Mouse (Mus musculus) hindbrain, embryonic 11.5 days (tissue): Measurements from ENCODE around the gene Pdxp. TPM values are rescaled to one million over a fixed set of nuclear protein-coding genes. Genes with fewer than 3 reads are reported as not detected.

Experiments
- ATAC-seq: fragments of 200-750 bp; cut with Nextera tagmentation; 2 replicates; pipeline ENCODE4 v1.8.0; 2017; ENCODE audit warnings: mild to moderate bottlenecking, moderate TSS enrichment, moderate library complexity; ENCODE audit not compliant: low FRiP score
- DNase-seq: peaks from one replicate; pipeline ENCODE4 v3.0.0-alpha.2; 2015; ENCODE audit warnings: low spot score
- H3K27ac ChIP-seq: fragments of 300-500 bp; sonication (generic); 2 replicates; pipeline ENCODE4 v1.5.1; 2014; ENCODE audit warnings: mild to moderate bottlenecking, low read depth, low read length
- H3K27me3 ChIP-seq: fragments of 300-500 bp; sonication (generic); 2 replicates; pipeline ENCODE4 v1.6.1; 2014; ENCODE audit warnings: mild to moderate bottlenecking, low read length, moderate library complexity, mixed read lengths; ENCODE audit not compliant: control insufficient read depth, insufficient read depth
- H3K36me3 ChIP-seq: fragments of 300-500 bp; sonication (generic); 2 replicates; pipeline ENCODE4 v1.6.1; 2014; ENCODE audit warnings: mild to moderate bottlenecking, low read length, moderate library complexity, mixed read lengths; ENCODE audit not compliant: control insufficient read depth, insufficient read depth
- H3K4me1 ChIP-seq: fragments of 300-500 bp; sonication (generic); replicated peaks from 2 replicates; pipeline ENCODE4 v1.6.1; 2014; ENCODE audit warnings: low read length, mixed read lengths; ENCODE audit not compliant: control insufficient read depth, insufficient read depth
- H3K4me2 ChIP-seq: fragments of 300-500 bp; sonication (generic); replicated peaks from 2 replicates; pipeline ENCODE4 v1.6.1; 2014; ENCODE audit warnings: mild to moderate bottlenecking, low read depth, low read length
- H3K4me3 ChIP-seq: fragments of 300-500 bp; sonication (generic); 2 replicates; pipeline ENCODE4 v1.5.1; 2014; ENCODE audit warnings: low read depth, low read length
- H3K9ac ChIP-seq: fragments of 300-500 bp; sonication (generic); 2 replicates; pipeline ENCODE4 v1.6.1; 2014; ENCODE audit warnings: low read depth, low read length
- H3K9me3 ChIP-seq: fragments of 300-500 bp; sonication (generic); 2 replicates; pipeline ENCODE4 v1.6.1; 2016; ENCODE audit warnings: low read length; ENCODE audit not compliant: control insufficient read depth
- WGBS: fragments of 180-500 bp; shearing (Covaris S2); extraction: QIAGEN DNeasy Blood & Tissue Kit; methylation state at CpG from one replicate; pipeline ENCODE4 v1.1.7; 2014; 5-methylcytosine and 5-hydroxymethylcytosine counted together
- polyA plus RNA-seq: library from polyadenylated mRNA; unstranded; fragments of >200 nt; fragmentation: Nextera tagmentation; extraction: Ambion mirVana; gene quantifications from 2 replicates; pipeline ENCODE4 v1.2.1, GENCODE M21; 2014

Gene Pdxp
- polyA plus RNA-seq, 1 experiment from 2014 or later, result 35.2 TPM

DNA sequence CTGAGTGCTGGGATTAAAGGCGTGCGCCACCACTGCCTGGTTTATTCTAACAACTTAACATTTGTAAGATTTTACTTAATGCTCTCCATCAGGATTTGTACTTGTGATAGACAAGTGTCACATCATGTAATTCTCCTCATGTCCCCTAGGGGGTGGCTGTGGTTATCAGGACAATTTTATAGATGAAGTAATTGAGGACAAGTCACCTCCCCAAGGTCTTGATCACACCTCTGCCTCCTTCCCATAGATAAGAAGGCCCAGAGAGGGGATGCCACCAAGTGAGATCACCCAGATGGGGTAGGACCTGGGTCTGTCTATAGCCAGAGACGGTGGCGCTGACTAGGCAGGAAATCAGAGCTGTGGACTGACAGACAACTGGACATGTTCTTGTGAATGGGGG lies 42.6 kb downstream of the Pdxp start:
- Histone ChIP-seq H3K9me3 (no peaks in the 10 kb centered on the region), H3K4me2 (no peak overlapping the region), H3K4me1 (no peaks in the 10 kb centered on the region), H3K9ac (no peak overlapping the region), H3K4me3 (no peak overlapping the region), H3K27ac (no peak overlapping the region), H3K27me3 (no peaks in the 10 kb centered on the region), H3K36me3 (0 out of 2 replicates have a peak, but pooled peaks cover 5% of the 10 kb centered on the region)
- 88% methylated on average over 4 of the region's 4 CpGs for WGBS
- ATAC-seq (no peak), DNase-seq (peak; percentile 21)

DNA sequence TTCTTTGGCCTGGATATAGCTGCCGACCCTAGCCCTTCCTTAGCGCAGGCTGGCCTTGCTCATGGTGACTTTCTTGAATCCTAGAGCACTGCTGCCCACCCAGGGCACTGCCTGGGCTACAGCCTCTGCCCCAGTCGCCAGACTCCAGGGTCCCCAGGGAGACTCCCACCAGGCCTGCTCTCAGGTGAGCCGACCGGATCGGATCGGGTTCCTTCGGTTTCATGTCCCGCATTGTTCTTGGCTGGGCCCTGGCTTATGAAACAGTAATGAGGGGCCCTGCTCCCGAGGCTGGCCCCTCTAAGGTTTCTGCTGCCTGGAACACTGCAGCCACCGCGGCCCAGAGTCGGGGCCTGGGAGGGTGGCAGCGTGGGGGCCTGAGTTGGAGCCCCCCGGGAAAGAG lies 43.3 kb downstream of the Pdxp start:
- Histone ChIP-seq H3K27ac (no peak overlapping the region), H3K9ac (no peak overlapping the region), H3K36me3 (0 out of 2 replicates have a peak, but pooled peaks cover 5% of the 10 kb centered on the region), H3K4me3 (no peak overlapping the region), H3K9me3 (no peaks in the 10 kb centered on the region), H3K4me2 (no peak overlapping the region), H3K4me1 (no peaks in the 10 kb centered on the region), H3K27me3 (no peaks in the 10 kb centered on the region)
- DNase-seq, result no peak
- 73% methylated on average over 14 of the region's 15 CpGs for WGBS
- no peak for ATAC-seq

DNA sequence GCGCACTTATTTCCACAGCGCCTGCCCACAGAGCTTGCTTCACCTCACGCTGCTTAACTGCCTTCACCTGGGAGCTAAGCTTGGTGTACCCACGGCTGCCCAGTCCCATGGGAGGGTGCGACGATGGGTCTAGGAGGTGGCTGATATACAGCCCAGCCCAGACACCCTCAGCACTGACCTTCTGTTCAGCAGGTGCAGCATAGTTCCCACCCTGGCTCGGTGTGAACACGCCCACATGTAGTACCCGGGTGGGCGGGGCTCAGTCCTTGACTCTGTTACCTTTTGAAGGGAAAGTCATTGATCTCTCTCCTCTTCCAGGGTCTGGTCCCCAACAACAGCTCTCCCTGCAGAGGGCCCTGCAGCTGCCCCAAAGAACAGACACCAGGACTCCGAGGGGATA lies 45.8 kb downstream of the Pdxp start:
- no peaks in the 10 kb centered on the region for H3K27me3 ChIP-seq
- 95% methylated on average over 11 of the region's 11 CpGs for WGBS
- H3K9ac ChIP-seq, result no peak overlapping the region
- H3K27ac ChIP-seq, result no peak overlapping the region
- 0 out of 2 replicates have a peak, but pooled peaks cover 5% of the 10 kb centered on the region for H3K36me3 ChIP-seq
- H3K4me1 ChIP-seq, result no peaks in the 10 kb centered on the region
- DNase-seq (no peak), ATAC-seq (no peak)
- H3K4me3 ChIP-seq, result no peak overlapping the region
- H3K4me2 ChIP-seq, result no peak overlapping the region
- H3K9me3 ChIP-seq, result no peaks in the 10 kb centered on the region

DNA sequence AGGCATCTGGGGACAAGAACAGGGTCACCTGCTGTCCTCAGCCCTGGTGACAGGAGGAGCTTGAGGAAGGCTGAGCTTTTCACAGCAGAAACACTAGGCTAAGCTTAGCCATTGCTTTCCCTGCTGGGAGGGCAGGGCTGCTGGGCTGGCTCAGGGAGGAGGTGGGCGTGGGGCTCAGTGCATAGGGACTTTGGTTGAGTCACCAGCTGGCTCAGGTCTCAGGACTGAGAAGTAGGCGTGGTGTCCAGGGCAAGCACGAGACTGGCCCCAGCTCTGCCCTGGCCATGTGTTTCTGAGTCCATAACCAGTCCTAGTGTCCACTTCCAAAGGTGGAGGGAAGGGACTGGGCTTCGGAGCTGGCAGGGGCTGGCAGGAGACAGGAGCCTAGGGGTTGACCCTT lies 46.4 kb downstream of the Pdxp start:
- Histone ChIP-seq H3K9me3 (no peaks in the 10 kb centered on the region), H3K27me3 (no peaks in the 10 kb centered on the region), H3K4me2 (no peak overlapping the region), H3K9ac (no peak overlapping the region), H3K36me3 (0 out of 2 replicates have a peak, but pooled peaks cover 5% of the 10 kb centered on the region), H3K27ac (no peak overlapping the region), H3K4me1 (no peaks in the 10 kb centered on the region), H3K4me3 (no peak overlapping the region)
- ATAC-seq (no peak), DNase-seq (no peak)
- WGBS, result 83% methylated on average over 4 of the region's 4 CpGs

DNA sequence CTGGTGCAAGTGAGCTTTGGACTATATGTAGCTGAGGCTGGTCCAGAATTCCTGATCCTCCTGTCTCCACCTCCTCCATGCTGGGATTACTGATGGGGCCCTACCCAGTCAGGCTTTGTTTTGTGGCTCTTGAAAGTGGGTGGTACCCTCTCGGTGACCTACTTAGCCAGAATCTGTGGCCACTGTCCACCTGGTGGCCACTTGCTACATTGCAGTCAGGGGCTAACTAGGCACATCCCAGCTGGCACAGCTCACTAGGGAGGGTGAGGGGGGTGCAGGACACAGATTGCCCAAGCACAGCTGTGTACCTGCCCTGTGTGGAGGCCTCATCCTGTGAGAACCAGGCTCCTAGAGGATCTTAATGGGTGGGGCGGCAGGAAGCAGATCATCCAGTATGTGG lies 49.2 kb downstream of the Pdxp start:
- no peaks in the 10 kb centered on the region for H3K4me1 ChIP-seq
- DNase-seq (peak; percentile 80), ATAC-seq (no peak)
- no peak overlapping the region for H3K4me2 ChIP-seq
- no peak overlapping the region for H3K4me3 ChIP-seq
- H3K36me3 ChIP-seq, result 0 out of 2 replicates have a peak, but pooled peaks cover 5% of the 10 kb centered on the region
- no peaks in the 10 kb centered on the region for H3K27me3 ChIP-seq
- H3K9me3 ChIP-seq, result no peaks in the 10 kb centered on the region
- H3K27ac ChIP-seq, result no peak overlapping the region
- no peak overlapping the region for H3K9ac ChIP-seq
- 40% methylated on average over 2 of the region's 2 CpGs for WGBS

Other genes starting within 250 kb of the Pdxp start
- gene Elfn2, start 195.1 kb upstream of the Pdxp start, polyA plus RNA-seq, result 0.60 and 0.85 TPM in 2 replicates
- 34.6 and 34.7 TPM in 2 replicates for gene Mfng, start 140.4 kb upstream of the Pdxp start, polyA plus RNA-seq
- gene Card10, start 110.9 kb upstream of the Pdxp start, polyA plus RNA-seq, result 1.8 and 2.4 TPM in 2 replicates
- gene Cdc42ep1, start 71.3 kb upstream of the Pdxp start, polyA plus RNA-seq, result 7.8 and 9.1 TPM in 2 replicates
- not detected in 2 replicates for gene Lgals2, start 58.4 kb upstream of the Pdxp start, polyA plus RNA-seq
- gene Gga1, start 36.7 kb upstream of the Pdxp start, polyA plus RNA-seq, result 26.3 and 26.4 TPM in 2 replicates
- gene Gm49510, start 14.3 kb upstream of the Pdxp start, polyA plus RNA-seq, result 0.13 and 0.42 TPM in 2 replicates
- 11.8 and 12.4 TPM in 2 replicates for gene Sh3bp1, start 14.2 kb upstream of the Pdxp start, polyA plus RNA-seq
- gene Lgals1, start 12.8 kb downstream of the Pdxp start, polyA plus RNA-seq, result 390 and 438 TPM in 2 replicates
- gene Nol12, start 21.0 kb downstream of the Pdxp start, polyA plus RNA-seq, result 61.1 and 64.4 TPM in 2 replicates
- 38.1 and 45.4 TPM in 2 replicates for gene Triobp, start 33.8 kb downstream of the Pdxp start, polyA plus RNA-seq
- gene H1f0, start 114.5 kb downstream of the Pdxp start, polyA plus RNA-seq, result 154 and 306 TPM in 2 replicates
- not detected in 2 replicates for gene Galr3, start 128.0 kb downstream of the Pdxp start, polyA plus RNA-seq
- gene Ankrd54, start 149.0 kb downstream of the Pdxp start, polyA plus RNA-seq, result 56.3 and 59.7 TPM in 2 replicates
- 226 and 241 TPM in 2 replicates for gene Eif3l, start 161.3 kb downstream of the Pdxp start, polyA plus RNA-seq
- gene Micall1, start 195.0 kb downstream of the Pdxp start, polyA plus RNA-seq, result 5.3 and 7.2 TPM in 2 replicates
- gene Polr2f, start 227.1 kb downstream of the Pdxp start, polyA plus RNA-seq, result 336 and 363 TPM in 2 replicates
- gene 1700088E04Rik, start 227.3 kb downstream of the Pdxp start, polyA plus RNA-seq, result 13.5 and 15.0 TPM in 2 replicates